Mouse (Mus musculus) liver, postnatal 0 days (tissue): Measurements from ENCODE around the gene Ofcc1.

Experiments
- CTCF ChIP-seq: sonication (generic); IDR thresholded peaks from 2 replicates; pipeline ENCODE4 v1.5.1; 2016; ENCODE audit warnings: antibody characterized with exemption, low read depth
- EP300 ChIP-seq: IDR thresholded peaks from 2 replicates; pipeline ENCODE4 v1.6.1; 2016; ENCODE audit warnings: antibody characterized with exemption, low read depth, mild to moderate bottlenecking

GRCm38 (mm10) chr13:40029426-40029825, 331.8 kb downstream of the Ofcc1 start:
- no peak for TF ChIP-seq CTCF
- no peak for TF ChIP-seq EP300
